Mouse (Mus musculus) left cerebral cortex, adult 2 months (tissue): ENCODE measurements around the gene Dennd4a. TPM values are rescaled to one million over a fixed set of nuclear protein-coding genes. Genes with fewer than 3 reads are reported as not detected.

ENCODE experiments used
- DNase-seq, 2 experiments: peaks; one replicate each; pipeline ENCODE4 v3.0.0; 2021 to 2022; ENCODE audit warnings: low spot score in 2 of 2, mixed read lengths in 1 of 2; ENCODE audit errors: extremely low spot score in 1 of 2
- H3K27ac ChIP-seq: fragments of 200-600 bp; 2 replicates; pipeline ENCODE4 v1.8.1; 2022
- H3K4me3 ChIP-seq: fragments of 200-600 bp; 2 replicates; pipeline ENCODE4 v1.8.1; 2022
- CTCF ChIP-seq: fragments of 200-600 bp; IDR thresholded peaks from 2 replicates; pipeline ENCODE4 v1.8.1; 2022; ENCODE audit warnings: antibody characterized with exemption, mild to moderate bottlenecking, moderate library complexity
- intact Hi-C: fragments of 180-260 bp; cut with DNase I; formaldehyde crosslinking; loops from one replicate; pipeline ENCODE4 v1.15.1; 2025
- total RNA-seq, 2 experiments: library from RNA; stranded (reverse); gene quantifications; 2 replicates each; pipeline ENCODE4 v1.2.3; 2021

Gene Dennd4a
- total RNA-seq, 2 experiments from 2014 or later = 58.8 to 63.3 TPM

- no peak for DNase-seq
- no peak within 1 kb of the TSS for H3K4me3 ChIP-seq
- intact Hi-C loops = no loop called here
- no peak for TF ChIP-seq CTCF
- no peak within 1 kb of the TSS for H3K27ac ChIP-seq
Measured at GRCm38 (mm10) chr9:64951161-64951657, 140.1 kb downstream of the Dennd4a start, which contains the start of gene Slc24a1. Gene Slc24a1 (minus strand): TSS chr9:64951607.

GRCm38 (mm10) chr9:64952055-64952454, 140.9 kb downstream of the Dennd4a start:
- H3K4me3 ChIP-seq = no peak overlapping the region
- intact Hi-C loops = no loop called here
- no peak for DNase-seq
- no peak for TF ChIP-seq CTCF
- no peak overlapping the region for H3K27ac ChIP-seq

- DNase-seq = no peak
- Histone ChIP-seq H3K4me3 (no peak overlapping the region), H3K27ac (no peak overlapping the region)
- no peak for TF ChIP-seq CTCF
- intact Hi-C loops = no loop called here
Measured at GRCm38 (mm10) chr9:64953190-64953589, 142.1 kb downstream of the Dennd4a start.

GRCm38 (mm10) chr9:64956337-64956736, 145.2 kb downstream of the Dennd4a start:
- Histone ChIP-seq H3K4me3 (peak overlapping the region; percentile 7; the same call in 1 of the 2 replicates), H3K27ac (peak overlapping the region; percentile 34; the same call in 1 of the 2 replicates)
- no peak for TF ChIP-seq CTCF
- DNase-seq = no peak
- intact Hi-C loops = no loop called here

- DNase-seq = no peak
- Histone ChIP-seq H3K4me3 (no peak overlapping the region), H3K27ac (no peak overlapping the region)
- intact Hi-C loops = no loop called here
- TF ChIP-seq CTCF = no peak
Measured at GRCm38 (mm10) chr9:64957276-64957675, 146.1 kb downstream of the Dennd4a start.

GRCm38 (mm10) chr9:64960117-64960977, 149.2 kb downstream of the Dennd4a start, which contains the start of gene Ints14:
Gene Ints14 (plus strand): TSS chr9:64960905.
- peak; percentile 94 to 96 for DNase-seq
- intact Hi-C loops = loop anchor here (2.0 to 5.0 kb wide), 4 partner anchors 58 to 678 kb away; partner anchors contain the start of genes Dis3l and Tipin
- Histone ChIP-seq H3K27ac (peak within 1 kb of the TSS; percentile 69), H3K4me3 (peak within 1 kb of the TSS; percentile 77)
- peak; percentile 88 for TF ChIP-seq CTCF

- intact Hi-C loops = loop anchor here (2.0 to 5.0 kb wide), 4 partner anchors 58 to 679 kb away; partner anchors contain the start of genes Dis3l and Tipin
- Histone ChIP-seq H3K27ac (peak overlapping the region; percentile 69), H3K4me3 (peak overlapping the region; percentile 77)
- TF ChIP-seq CTCF = no peak
- no peak for DNase-seq
Measured at GRCm38 (mm10) chr9:64960978-64961320, 149.8 kb downstream of the Dennd4a start.

Other genes with a start within 250 kb of the Dennd4a start
- 100 to 1,000 TPM; 232 to 250 TPM for gene Rab11a, start 73.6 kb upstream of the Dennd4a start, total RNA-seq
- under 1 TPM in 1 of 2 experiments, not detected in 1; 0.07 TPM for gene Slc24a1, start 140.3 kb downstream of the Dennd4a start, total RNA-seq
- 10 to 100 TPM; 19.4 to 22.2 TPM for gene Ints14, start 149.6 kb downstream of the Dennd4a start, total RNA-seq
- 100 to 1,000 TPM; 148 to 158 TPM for gene Hacd3, start 210.4 kb downstream of the Dennd4a start, total RNA-seq
- gene Dpp8, start 221.1 kb downstream of the Dennd4a start, total RNA-seq = 100 to 1,000 TPM; 166 to 172 TPM